Mouse (Mus musculus) CH12.LX (cell line): Measurements from ENCODE around the gene Sytl5. TPM values are rescaled to one million over a fixed set of nuclear protein-coding genes. Genes with fewer than 3 reads are reported as not detected.

ENCODE experiments used
- DNase-seq: peaks from one replicate; pipeline ENCODE4 v3.0.0-alpha.2; 2013; ENCODE audit errors: extremely low read depth
- H3K27ac ChIP-seq: 2 replicates; pipeline ENCODE4 v1.5.1; 2012; ENCODE audit warnings: low read depth, mild to moderate bottlenecking, control low read depth, moderate library complexity; ENCODE audit not compliant: insufficient read depth
- H3K27me3 ChIP-seq: replicated peaks from 2 replicates; pipeline ENCODE3; 2012; ENCODE audit warnings: inconsistent platforms
- H3K36me3 ChIP-seq, 2 experiments: replicated peaks in 1 of 2; 2 replicates each; pipeline versions ENCODE3 to v1.6.1; 2012; ENCODE audit warnings: inconsistent platforms in 1 of 2, low read length in 1 of 2, mild to moderate bottlenecking in 1 of 2, mixed read lengths in 1 of 2, moderate library complexity in 1 of 2; ENCODE audit not compliant: control insufficient read depth in 1 of 2, insufficient read depth in 1 of 2
- H3K4me1 ChIP-seq, 2 experiments: 2 replicates each; pipeline ENCODE4 v1.6.1; 2012; ENCODE audit warnings: inconsistent platforms in 1 of 2, moderate library complexity in 1 of 2; ENCODE audit not compliant: insufficient read depth in 2 of 2, control insufficient read depth in 1 of 2
- H3K4me2 ChIP-seq: 2 replicates; pipeline ENCODE4 v1.6.1; 2012; ENCODE audit warnings: low read depth, mild to moderate bottlenecking, control low read depth; ENCODE audit not compliant: poor library complexity, insufficient read depth, severe bottlenecking
- H3K4me3 ChIP-seq, 3 experiments: fragments of 150-350 bp in 1 of 3; sonication (generic) in 1 of 3; replicated peaks in 1 of 3; 2 replicates each; pipeline versions ENCODE3 to v1.5.1; 2011 to 2012; ENCODE audit warnings: low read depth in 2 of 3, low read length in 2 of 3, mild to moderate bottlenecking in 2 of 3, moderate library complexity in 2 of 3, control low read depth in 1 of 3, improper control_type of control experiment in 1 of 3, inconsistent platforms in 1 of 3, mixed read lengths in 1 of 3; ENCODE audit not compliant: poor library complexity in 1 of 3
- H3K79me2 ChIP-seq: replicated peaks from 2 replicates; pipeline ENCODE4 v1.6.1; 2012; ENCODE audit warnings: mild to moderate bottlenecking, moderate library complexity; ENCODE audit not compliant: control insufficient read depth, poor library complexity, insufficient read depth, severe bottlenecking; ENCODE audit errors: extremely low read depth
- H3K9ac ChIP-seq: 2 replicates; pipeline ENCODE4 v1.6.1; 2012; ENCODE audit warnings: low read depth, mild to moderate bottlenecking, control low read depth, moderate library complexity; ENCODE audit not compliant: insufficient read depth
- H3K9me3 ChIP-seq: replicated peaks from 2 replicates; pipeline ENCODE3; 2012; ENCODE audit warnings: low read length, inconsistent platforms, mixed read lengths
- CHD1 ChIP-seq: IDR thresholded peaks from 2 replicates; pipeline ENCODE4 v1.6.1; 2012; ENCODE audit warnings: low read depth, low read length, improper control_type of control experiment, inconsistent platforms
- CHD2 ChIP-seq: IDR thresholded peaks from 2 replicates; pipeline ENCODE4 v1.6.1; 2011; ENCODE audit warnings: low read length, improper control_type of control experiment
- ELF1 ChIP-seq: IDR thresholded peaks from 2 replicates; pipeline ENCODE4 v1.6.1; 2014; ENCODE audit warnings: low read depth, mild to moderate bottlenecking, inconsistent platforms, low read length, improper control_type of control experiment
- EP300 ChIP-seq: IDR thresholded peaks from 2 replicates; pipeline ENCODE4 v1.6.1; 2011; ENCODE audit warnings: low read length, improper control_type of control experiment
- ETS1 ChIP-seq: conservative IDR thresholded peaks from 2 replicates; pipeline ENCODE4 v1.6.1; 2012; ENCODE audit warnings: low read depth, mild to moderate bottlenecking, inconsistent platforms, low read length, improper control_type of control experiment, moderate library complexity
- HCFC1 ChIP-seq: IDR thresholded peaks from 2 replicates; pipeline ENCODE4 v1.6.1; 2012; ENCODE audit warnings: low read depth, mild to moderate bottlenecking, inconsistent platforms, low read length, improper control_type of control experiment
- IRF4 ChIP-seq: IDR thresholded peaks from 2 replicates; pipeline ENCODE4 v1.6.1; 2014; ENCODE audit warnings: low read depth, mild to moderate bottlenecking, inconsistent platforms, low read length, improper control_type of control experiment
- JUN ChIP-seq: IDR thresholded peaks from 2 replicates; pipeline ENCODE4 v1.6.1; 2011; ENCODE audit warnings: low read depth, mild to moderate bottlenecking, low read length, improper control_type of control experiment, moderate library complexity; ENCODE audit not compliant: insufficient read depth
- JUND ChIP-seq: conservative IDR thresholded peaks from 2 replicates; pipeline ENCODE4 v1.6.1; 2011; ENCODE audit warnings: low read depth, low read length, improper control_type of control experiment
- MEF2A ChIP-seq: IDR thresholded peaks from 2 replicates; pipeline ENCODE4 v1.6.1; 2014; ENCODE audit warnings: low read depth, mild to moderate bottlenecking, inconsistent platforms, low read length, improper control_type of control experiment, borderline replicate concordance
- MXI1 ChIP-seq: IDR thresholded peaks from 2 replicates; pipeline ENCODE4 v1.6.1; 2011; ENCODE audit warnings: mild to moderate bottlenecking, low read depth, low read length, improper control_type of control experiment
- NELFE ChIP-seq: IDR thresholded peaks from 2 replicates; pipeline ENCODE4 v1.6.1; 2011; ENCODE audit warnings: low read depth, low read length, improper control_type of control experiment
- NRF1 ChIP-seq: IDR thresholded peaks from 2 replicates; pipeline ENCODE4 v1.6.1; 2014; ENCODE audit warnings: low read depth, mild to moderate bottlenecking, inconsistent platforms, low read length, improper control_type of control experiment, moderate library complexity
- PAX5 ChIP-seq: IDR thresholded peaks from 2 replicates; pipeline ENCODE4 v1.6.1; 2012; ENCODE audit warnings: low read length, inconsistent platforms, mixed read lengths
- POLR2A ChIP-seq: IDR thresholded peaks from 2 replicates; pipeline ENCODE4 v1.6.1; 2011; ENCODE audit warnings: low read depth, mild to moderate bottlenecking, improper control_type of control experiment, low read length
- POLR2AphosphoS2 ChIP-seq: IDR thresholded peaks from 2 replicates; pipeline ENCODE4 v1.6.1; 2011; ENCODE audit warnings: low read depth, low read length, improper control_type of control experiment
- TBP ChIP-seq: conservative IDR thresholded peaks from 2 replicates; pipeline ENCODE4 v1.6.1; 2011; ENCODE audit warnings: low read depth, low read length, improper control_type of control experiment
- UBTF ChIP-seq: IDR thresholded peaks from 2 replicates; pipeline ENCODE4 v1.6.1; 2012; ENCODE audit warnings: low read depth, mild to moderate bottlenecking, inconsistent platforms, low read length, improper control_type of control experiment, moderate library complexity
- USF1 ChIP-seq: IDR thresholded peaks from 2 replicates; pipeline ENCODE4 v1.6.1; 2014; ENCODE audit warnings: low read depth, mild to moderate bottlenecking, inconsistent platforms, low read length, improper control_type of control experiment
- USF2 ChIP-seq: conservative IDR thresholded peaks from 2 replicates; pipeline ENCODE4 v1.6.1; 2011; ENCODE audit warnings: low read depth, low read length, improper control_type of control experiment
- ZC3H11A ChIP-seq: IDR thresholded peaks from 2 replicates; pipeline ENCODE4 v1.6.1; 2012; ENCODE audit warnings: low read depth, mild to moderate bottlenecking, inconsistent platforms, low read length, improper control_type of control experiment
- ZKSCAN1 ChIP-seq: IDR thresholded peaks from 2 replicates; pipeline ENCODE4 v1.6.1; 2012; ENCODE audit warnings: low read depth, inconsistent platforms, low read length, improper control_type of control experiment, borderline replicate concordance
- ZNF384 ChIP-seq: IDR thresholded peaks from 2 replicates; pipeline ENCODE4 v1.6.1; 2012; ENCODE audit warnings: low read depth, low read length, improper control_type of control experiment, inconsistent platforms
- dilution Hi-C: fragments of 300-500 bp; cut with MboI; formaldehyde crosslinking; loops from 2 replicates; pipeline ENCODE4 v1.14.3; 2020; ENCODE audit warnings: low sequenced_read_pairs; ENCODE audit not compliant: extremely low pct_unique_long_range_greater_than_20kb, extremely low pct_ligation_motif_present
- in situ Hi-C: fragments of 300-500 bp; cut with MboI; formaldehyde crosslinking; loops from 3 replicates; pipeline ENCODE4 v1.14.3; 2019; ENCODE audit warnings: low sequenced_read_pairs, low pct_ligation_motif_present, low pct_unique_long_range_greater_than_20kb, mixed read lengths
- polyA plus RNA-seq: library from polyadenylated mRNA; unstranded; fragments of >175 nt; gene quantifications from 2 replicates; pipeline ENCODE4 v1.2.1, GENCODE M21; 2012; ENCODE audit warnings: low read depth; ENCODE audit not compliant: insufficient read length
- total RNA-seq, 2 experiments: library from RNA; depleted of rRNA; stranded (reverse); fragments of 300-350 nt in 1 of 2; fragments of >200 nt in 1 of 2; gene quantifications; 2 replicates each; pipeline ENCODE4 v1.2.3; 2012 to 2014

Gene Sytl5
- total and polyA plus RNA-seq, 3 experiments = 0.10 to 0.13 TPM; not detected in 1

GRCm38 (mm10) chrX:9984094-9984669 is 98.8 kb downstream of the Sytl5 start:
- no peaks in the 10 kb centered on the region for H3K4me1 ChIP-seq
- dilution Hi-C loops (no loop called here), in situ Hi-C loops (no loop called here)
- no peak overlapping the region for H3K27ac ChIP-seq
- TF ChIP-seq NRF1 (no peak), IRF4 (no peak), MXI1 (no peak), ELF1 (no peak), POLR2A (no peak), CHD1 (no peak), NELFE (no peak), MEF2A (no peak), HCFC1 (no peak), USF1 (no peak), JUND (no peak), USF2 (no peak), CHD2 (no peak), ZKSCAN1 (no peak), PAX5 (no peak), ZNF384 (no peak), ZC3H11A (no peak), TBP (no peak)
- H3K4me2 ChIP-seq = no peak overlapping the region
- no peaks in the 10 kb centered on the region for H3K36me3 ChIP-seq
- H3K27me3 ChIP-seq = no peaks in the 10 kb centered on the region
- no peaks in the 10 kb centered on the region for H3K9me3 ChIP-seq
- H3K9ac ChIP-seq = no peak overlapping the region
- DNase-seq = no peak
- no peaks in the 10 kb centered on the region for H3K79me2 ChIP-seq
- no peak overlapping the region for H3K4me3 ChIP-seq

GRCm38 (mm10) chrX:10000718-10001117 is 115.3 kb downstream of the Sytl5 start:
- no peaks in the 10 kb centered on the region for H3K9me3 ChIP-seq
- no peaks in the 10 kb centered on the region for H3K79me2 ChIP-seq
- H3K36me3 ChIP-seq = no peaks in the 10 kb centered on the region
- no peak for DNase-seq
- in situ Hi-C loops = no loop called here
- no peak overlapping the region for H3K4me3 ChIP-seq
- TF ChIP-seq USF2 (no peak), JUN (no peak), JUND (no peak), ZC3H11A (no peak), POLR2AphosphoS2 (no peak), ETS1 (no peak), ELF1 (no peak), UBTF (no peak), EP300 (no peak)
- no peaks in the 10 kb centered on the region for H3K27me3 ChIP-seq
- dilution Hi-C loops = no loop called here
- H3K4me1 ChIP-seq = no peaks in the 10 kb centered on the region
- no peak overlapping the region for H3K9ac ChIP-seq
- no peak overlapping the region for H3K27ac ChIP-seq
- H3K4me2 ChIP-seq = no peak overlapping the region
